Mouse (Mus musculus) hindbrain, embryonic 15.5 days (tissue): ENCODE measurements around the gene Qtrt2. TPM values are rescaled to one million over a fixed set of nuclear protein-coding genes. Genes with fewer than 3 reads are reported as not detected.

Experiments used
- ATAC-seq: fragments of 200-750 bp; cut with Nextera tagmentation; 2 replicates; pipeline ENCODE4 v1.8.0; 2017; ENCODE audit warnings: low read depth, moderate number of reproducible peaks, moderate TSS enrichment; ENCODE audit not compliant: low FRiP score
- H3K27ac ChIP-seq: fragments of 300-500 bp; sonication (generic); replicated peaks from 2 replicates; pipeline ENCODE4 v1.5.1; 2015; ENCODE audit warnings: mild to moderate bottlenecking, inconsistent platforms
- H3K27me3 ChIP-seq: fragments of 300-500 bp; sonication (generic); 2 replicates; pipeline ENCODE4 v1.6.1; 2015; ENCODE audit warnings: control low read depth, inconsistent platforms
- H3K36me3 ChIP-seq: fragments of 300-500 bp; sonication (generic); 2 replicates; pipeline ENCODE4 v1.6.1; 2015; ENCODE audit warnings: control low read depth, inconsistent platforms
- H3K4me1 ChIP-seq: fragments of 300-500 bp; sonication (generic); replicated peaks from 2 replicates; pipeline ENCODE4 v1.6.1; 2015; ENCODE audit warnings: control low read depth, inconsistent platforms
- H3K4me2 ChIP-seq: fragments of 300-500 bp; sonication (generic); 2 replicates; pipeline ENCODE4 v1.6.1; 2015; ENCODE audit warnings: moderate library complexity, mild to moderate bottlenecking, inconsistent platforms
- H3K4me3 ChIP-seq: fragments of 300-500 bp; sonication (generic); 2 replicates; pipeline ENCODE4 v1.5.1; 2015; ENCODE audit warnings: mild to moderate bottlenecking, inconsistent platforms
- H3K9ac ChIP-seq: fragments of 300-500 bp; sonication (generic); 2 replicates; pipeline ENCODE4 v1.6.1; 2015; ENCODE audit warnings: inconsistent platforms
- H3K9me3 ChIP-seq: fragments of 300-500 bp; sonication (generic); 2 replicates; pipeline ENCODE4 v1.6.1; 2016; ENCODE audit warnings: control low read depth, inconsistent platforms
- WGBS: fragments of 180-500 bp; shearing (Covaris S2); methylation state at CpG from one replicate; pipeline ENCODE4 v1.1.7; 2015; 5-methylcytosine and 5-hydroxymethylcytosine counted together
- polyA plus RNA-seq: library from polyadenylated mRNA; unstranded; fragments of >200 nt; fragmentation: Nextera tagmentation; extraction: Ambion mirVana; gene quantifications from 2 replicates; pipeline ENCODE4 v1.2.1, GENCODE M21; 2015

Qtrt2 gene
- 16.6 and 19.5 TPM in 2 replicates for polyA plus RNA-seq

DNA sequence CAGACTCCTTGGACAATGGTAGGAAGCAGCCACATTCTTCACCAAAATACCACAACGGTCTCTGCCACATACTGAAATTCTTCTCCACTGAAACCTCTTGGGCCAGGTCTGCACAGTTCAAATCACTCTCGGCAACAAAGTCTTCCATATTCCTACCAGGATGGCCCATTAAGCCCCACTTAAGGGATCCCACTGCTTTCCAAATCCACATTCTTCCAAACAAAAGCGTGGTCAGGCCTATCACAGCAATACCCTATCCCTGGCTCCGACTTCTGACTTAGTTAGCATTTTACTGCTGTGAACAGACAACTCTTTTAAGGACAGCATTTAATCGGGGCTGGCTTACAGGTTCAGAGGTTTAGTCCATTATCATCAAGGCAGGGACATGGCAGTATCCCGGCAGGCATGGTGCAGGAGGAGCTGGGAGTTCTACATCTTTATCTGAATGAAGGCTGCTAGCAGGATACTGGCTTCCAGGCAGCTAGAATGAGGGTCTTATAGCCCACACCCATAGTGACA, at the start of gene Qtrt2:
Gene Qtrt2, minus strand, starts transcription at position 469 of the 519 bp plus-strand sequence.
- Histone ChIP-seq H3K4me2 (no peak within 1 kb of the TSS), H3K27me3 (no peaks in the 10 kb centered on the region)
- no peak for ATAC-seq

DNA sequence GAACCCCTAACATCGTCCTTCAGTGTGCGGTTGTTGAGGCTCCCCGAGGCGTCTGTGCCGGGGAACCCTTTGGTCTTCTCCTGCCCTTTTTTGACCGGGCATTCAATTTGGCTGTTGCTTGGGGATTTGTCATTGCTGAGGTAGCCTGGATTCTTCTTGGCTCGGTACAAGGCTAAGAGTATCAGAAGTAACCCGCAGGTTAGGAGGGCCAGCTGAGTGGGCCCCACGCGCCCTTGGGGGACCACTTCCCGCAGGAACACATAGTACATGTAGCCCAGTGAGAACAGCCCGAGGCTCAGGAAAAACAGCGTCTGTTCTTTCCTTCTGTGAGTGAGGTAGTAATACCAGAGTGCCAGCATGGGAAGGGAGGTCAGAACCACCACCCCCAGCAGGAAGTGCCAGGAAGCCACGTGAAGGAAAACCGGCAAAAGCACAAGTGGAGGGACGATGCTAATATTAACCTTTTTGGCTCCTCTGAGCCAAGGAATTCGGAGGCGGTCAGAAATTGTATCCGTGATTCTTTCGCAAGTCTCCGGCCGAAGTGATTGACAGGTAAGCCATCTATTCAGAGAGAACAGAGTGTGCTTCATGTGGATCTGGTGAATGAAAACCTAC, 47.1 kb upstream of the Qtrt2 start:
- no peak for ATAC-seq
- H3K4me2 ChIP-seq, result no peak overlapping the region
- no peaks in the 10 kb centered on the region for H3K9me3 ChIP-seq
- peaks cover 4% of the 10 kb centered on the region for H3K36me3 ChIP-seq
- H3K4me3 ChIP-seq, result no peak overlapping the region
- H3K9ac ChIP-seq, result no peak overlapping the region
- H3K27ac ChIP-seq, result no peak overlapping the region
- no peaks in the 10 kb centered on the region for H3K4me1 ChIP-seq
- 78% methylated on average over 22 of the region's 22 CpGs for WGBS
- H3K27me3 ChIP-seq, result no peaks in the 10 kb centered on the region

More for the DNA sequence above, at the start of gene Qtrt2:
- Histone ChIP-seq H3K36me3 (no peaks in the 10 kb centered on the region), H3K9me3 (no peaks in the 10 kb centered on the region), H3K4me3 (no peak within 1 kb of the TSS), H3K4me1 (0 out of 2 replicates have a peak, but pooled peaks cover 1% of the 10 kb centered on the region), H3K9ac (no peak within 1 kb of the TSS), H3K27ac (no peak within 1 kb of the TSS)
- 74% methylated on average over 6 of the region's 6 CpGs for WGBS

DNA sequence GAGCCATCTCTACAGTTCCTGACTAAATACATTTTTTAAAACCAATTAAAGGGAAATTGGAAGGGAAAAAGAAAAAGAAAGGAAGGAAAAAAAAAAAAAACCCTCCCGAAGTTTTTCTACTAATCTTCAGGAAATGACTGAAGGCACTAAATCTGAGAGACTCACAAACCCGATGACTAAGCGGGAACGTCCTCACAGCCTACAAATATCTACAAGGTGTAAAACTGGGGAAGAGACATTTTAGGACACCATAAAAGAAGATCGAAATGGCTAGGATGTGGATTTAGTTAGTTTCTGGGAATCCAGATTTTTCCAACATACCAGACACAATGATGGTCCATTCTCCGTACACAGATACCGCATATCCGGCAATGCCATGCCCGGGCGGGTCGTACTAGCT, 46.5 kb upstream of the Qtrt2 start:
- Histone ChIP-seq H3K36me3 (peaks cover 10% of the 10 kb centered on the region), H3K9me3 (no peaks in the 10 kb centered on the region), H3K9ac (no peak overlapping the region), H3K4me1 (no peaks in the 10 kb centered on the region), H3K4me2 (no peak overlapping the region), H3K4me3 (no peak overlapping the region), H3K27me3 (no peaks in the 10 kb centered on the region), H3K27ac (no peak overlapping the region)
- no peak for ATAC-seq
- WGBS, result 97% methylated on average over 11 of the region's 11 CpGs

DNA sequence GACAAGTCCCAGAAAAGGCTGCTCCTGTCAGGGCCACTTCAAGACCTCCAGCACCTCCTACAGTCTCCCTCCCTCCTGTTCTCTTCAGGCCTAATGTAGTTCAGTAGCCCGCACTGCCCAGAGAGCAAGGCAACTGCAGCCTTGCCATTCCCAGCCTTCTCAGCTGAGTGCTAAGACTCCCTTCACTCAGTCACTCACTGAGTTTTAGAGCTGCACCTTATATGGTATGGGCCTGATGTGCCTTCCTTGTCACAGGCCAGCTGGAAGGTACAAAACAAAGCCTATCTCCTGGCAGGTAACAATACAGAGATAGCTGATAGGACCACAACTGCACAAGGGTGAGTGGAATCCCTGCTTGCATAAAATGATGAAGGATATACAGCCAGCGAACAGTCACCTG, 45.8 kb upstream of the Qtrt2 start:
- Histone ChIP-seq H3K4me3 (no peak overlapping the region), H3K27me3 (no peaks in the 10 kb centered on the region), H3K4me1 (no peaks in the 10 kb centered on the region), H3K9ac (no peak overlapping the region), H3K36me3 (peaks cover 10% of the 10 kb centered on the region), H3K27ac (no peak overlapping the region), H3K9me3 (no peaks in the 10 kb centered on the region), H3K4me2 (no peak overlapping the region)
- WGBS, result 91% methylated on average over 2 of the region's 2 CpGs
- ATAC-seq, result no peak

DNA sequence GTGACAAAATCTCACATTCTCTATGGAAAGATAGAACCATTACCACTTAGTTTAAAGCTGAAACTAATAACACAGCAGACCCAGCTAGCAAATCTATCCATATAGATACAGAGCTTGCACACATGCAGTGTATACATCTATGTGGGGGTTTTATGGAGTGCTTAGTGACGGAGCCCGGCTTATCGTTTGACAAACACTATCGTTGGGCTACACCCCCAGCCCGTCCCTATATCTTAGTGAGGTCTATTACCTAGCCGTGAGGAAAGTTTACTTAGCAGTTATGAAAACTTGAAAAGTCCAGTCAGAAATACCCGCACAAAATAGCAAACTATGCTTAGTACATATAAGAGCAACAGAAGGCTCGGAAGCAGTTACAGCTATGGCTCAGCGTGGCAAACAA, 45.1 kb upstream of the Qtrt2 start:
- Histone ChIP-seq H3K9ac (no peak overlapping the region), H3K4me3 (no peak overlapping the region), H3K27ac (no peak overlapping the region), H3K36me3 (peaks cover 10% of the 10 kb centered on the region), H3K27me3 (no peaks in the 10 kb centered on the region), H3K9me3 (no peaks in the 10 kb centered on the region), H3K4me1 (no peaks in the 10 kb centered on the region), H3K4me2 (no peak overlapping the region)
- ATAC-seq, result no peak
- WGBS, result 96% methylated on average over 9 of the region's 9 CpGs

DNA sequence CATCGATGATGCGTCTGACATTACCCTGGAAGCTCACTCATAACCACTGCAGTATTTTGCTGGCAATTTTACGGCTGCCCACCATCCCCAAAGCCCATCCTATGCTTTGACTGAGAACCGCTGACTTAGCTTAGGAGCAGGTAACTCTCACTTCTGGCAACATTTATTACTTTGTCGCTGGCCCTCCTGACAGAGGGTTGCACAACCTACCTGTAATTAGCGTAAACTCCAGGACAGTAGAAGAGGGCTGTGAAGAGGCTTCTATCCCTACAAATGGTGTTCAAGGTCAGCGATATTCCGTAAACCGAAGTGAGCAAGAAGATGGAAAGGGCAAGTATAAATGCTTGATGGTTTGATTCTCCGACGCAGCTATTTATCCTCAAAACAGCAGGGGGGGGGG, 44.6 kb upstream of the Qtrt2 start:
- ATAC-seq, result no peak
- no peak overlapping the region for H3K9ac ChIP-seq
- H3K27me3 ChIP-seq, result no peaks in the 10 kb centered on the region
- no peak overlapping the region for H3K4me3 ChIP-seq
- H3K27ac ChIP-seq, result no peak overlapping the region
- H3K4me1 ChIP-seq, result 0 out of 2 replicates have a peak, but pooled peaks cover 2% of the 10 kb centered on the region
- no peak overlapping the region for H3K4me2 ChIP-seq
- no peaks in the 10 kb centered on the region for H3K9me3 ChIP-seq
- H3K36me3 ChIP-seq, result peaks cover 10% of the 10 kb centered on the region
- 94% methylated on average over 11 of the region's 11 CpGs for WGBS

DNA sequence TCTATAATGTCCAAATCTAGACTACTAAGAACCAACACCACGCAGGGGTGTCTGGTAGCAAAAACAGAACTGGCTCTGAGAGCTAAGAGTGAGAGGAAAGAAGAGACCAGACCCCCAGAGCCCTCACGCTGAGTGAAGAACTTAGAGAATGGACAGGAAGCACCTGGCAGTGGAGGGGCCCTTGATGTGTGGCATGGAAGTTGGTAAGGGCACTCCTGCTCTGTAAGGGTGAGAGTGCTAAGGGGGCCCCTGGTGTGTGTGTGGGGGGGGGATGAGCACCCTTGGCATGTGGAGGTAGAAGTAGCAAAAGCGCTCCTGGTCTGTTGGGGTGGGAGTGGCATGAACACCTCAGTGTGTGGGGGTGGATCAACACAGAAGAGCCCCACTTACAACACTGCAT, 43.8 kb upstream of the Qtrt2 start:
- no peaks in the 10 kb centered on the region for H3K27me3 ChIP-seq
- no peak overlapping the region for H3K4me2 ChIP-seq
- H3K9me3 ChIP-seq, result no peaks in the 10 kb centered on the region
- WGBS, result 91% methylated on average over 3 of the region's 3 CpGs
- no peak overlapping the region for H3K4me3 ChIP-seq
- peaks cover 10% of the 10 kb centered on the region for H3K36me3 ChIP-seq
- no peak overlapping the region for H3K27ac ChIP-seq
- no peak for ATAC-seq
- H3K9ac ChIP-seq, result no peak overlapping the region
- H3K4me1 ChIP-seq, result 0 out of 2 replicates have a peak, but pooled peaks cover 4% of the 10 kb centered on the region

DNA sequence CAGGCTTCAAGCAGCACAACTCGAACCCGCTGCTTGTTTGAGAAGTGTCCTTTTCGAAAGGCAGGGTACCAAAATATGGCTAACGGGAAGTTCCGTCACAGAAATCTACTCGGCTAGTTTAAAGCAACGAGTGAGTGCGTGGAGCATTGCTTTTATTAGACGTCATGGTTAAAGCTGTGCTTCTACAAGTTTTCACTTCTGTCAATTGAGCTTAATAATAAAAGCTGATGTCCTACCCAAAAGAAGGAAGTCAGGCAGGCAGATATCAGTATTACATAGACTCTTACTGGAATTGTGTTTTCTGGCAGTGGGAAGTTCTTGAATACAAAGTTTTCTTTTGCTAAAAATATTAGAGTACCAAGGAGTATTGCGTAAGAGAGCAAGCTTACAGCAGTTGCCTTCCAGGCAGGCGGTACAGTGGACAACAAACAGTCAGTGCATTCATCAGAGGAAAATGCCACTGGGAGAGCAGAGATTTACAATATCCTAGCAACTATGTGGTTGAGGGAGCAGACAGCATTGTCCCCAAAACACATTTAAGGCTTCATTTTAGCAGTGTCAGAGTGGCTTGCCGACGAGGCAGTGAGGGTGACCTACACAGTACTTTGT, 39.3 kb upstream of the Qtrt2 start:
- peak; percentile 72; the same call in 1 of the 2 replicates for ATAC-seq
- Histone ChIP-seq H3K9me3 (no peaks in the 10 kb centered on the region), H3K4me1 (0 out of 2 replicates have a peak, but pooled peaks cover 4% of the 10 kb centered on the region), H3K9ac (no peak overlapping the region), H3K4me2 (no peak overlapping the region), H3K27me3 (no peaks in the 10 kb centered on the region), H3K36me3 (peaks cover 10% of the 10 kb centered on the region), H3K27ac (peak overlapping the region; percentile 45; the same call in 1 of the 2 replicates), H3K4me3 (no peak overlapping the region)
- WGBS, result 67% methylated on average over 13 of the region's 13 CpGs

DNA sequence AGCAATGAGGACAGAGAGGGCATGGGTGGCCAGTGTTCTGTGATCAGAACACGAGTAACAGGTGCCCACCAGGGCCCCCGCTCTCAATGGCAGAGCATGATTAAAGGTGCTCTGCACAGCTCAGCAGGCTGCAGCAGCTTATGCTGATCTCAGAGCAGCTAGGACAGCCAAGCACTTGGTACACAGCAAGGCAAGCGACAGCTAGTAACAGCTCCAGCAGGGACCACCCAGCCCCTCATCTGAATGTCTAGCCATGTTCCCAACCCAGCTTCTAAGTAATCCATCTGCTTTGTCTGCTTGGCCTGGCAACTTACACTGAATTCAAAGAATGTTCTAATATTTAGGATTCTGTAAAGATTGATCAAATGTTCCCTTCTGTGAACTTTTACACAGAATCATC, 37.2 kb upstream of the Qtrt2 start:
- H3K4me3 ChIP-seq, result no peak overlapping the region
- whole genome bisulfite sequencing, result 76% methylated on average over 3 of the region's 3 CpGs
- no peak overlapping the region for H3K9ac ChIP-seq
- peaks cover 6% of the 10 kb centered on the region for H3K36me3 ChIP-seq
- H3K9me3 ChIP-seq, result no peaks in the 10 kb centered on the region
- H3K27me3 ChIP-seq, result no peaks in the 10 kb centered on the region
- H3K27ac ChIP-seq, result no peak overlapping the region
- ATAC-seq, result 0 out of 2 replicates have a peak, but pooled peaks have one; percentile 55
- no peak overlapping the region for H3K4me2 ChIP-seq
- 0 out of 2 replicates have a peak, but pooled peaks cover 4% of the 10 kb centered on the region for H3K4me1 ChIP-seq

DNA sequence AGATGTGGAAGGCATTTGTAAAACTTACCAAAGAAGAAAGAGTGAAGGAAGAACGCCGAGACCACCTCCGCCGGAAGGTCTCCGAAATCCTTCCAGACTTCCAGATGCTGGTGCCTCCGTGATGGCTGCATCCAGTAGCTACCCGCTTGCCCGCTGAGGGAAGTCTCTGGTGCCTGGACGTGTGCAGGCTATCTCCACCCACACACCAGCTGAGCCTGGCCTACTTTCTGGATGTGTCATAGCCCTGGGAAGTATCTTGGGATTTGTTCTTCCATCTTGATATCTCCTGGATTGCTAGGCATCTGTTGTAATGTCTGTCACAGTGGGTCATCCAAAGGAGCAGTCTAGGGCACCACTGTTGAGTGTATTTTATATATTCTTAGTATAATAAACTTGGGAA, 36.7 kb upstream of the Qtrt2 start:
- ATAC-seq, result no peak
- peaks cover 1% of the 10 kb centered on the region for H3K36me3 ChIP-seq
- no peaks in the 10 kb centered on the region for H3K9me3 ChIP-seq
- WGBS, result 95% methylated on average over 9 of the region's 9 CpGs
- H3K4me2 ChIP-seq, result no peak overlapping the region
- 0 out of 2 replicates have a peak, but pooled peaks cover 4% of the 10 kb centered on the region for H3K4me1 ChIP-seq
- H3K27me3 ChIP-seq, result no peaks in the 10 kb centered on the region
- H3K27ac ChIP-seq, result no peak overlapping the region
- H3K9ac ChIP-seq, result no peak overlapping the region
- no peak overlapping the region for H3K4me3 ChIP-seq

DNA sequence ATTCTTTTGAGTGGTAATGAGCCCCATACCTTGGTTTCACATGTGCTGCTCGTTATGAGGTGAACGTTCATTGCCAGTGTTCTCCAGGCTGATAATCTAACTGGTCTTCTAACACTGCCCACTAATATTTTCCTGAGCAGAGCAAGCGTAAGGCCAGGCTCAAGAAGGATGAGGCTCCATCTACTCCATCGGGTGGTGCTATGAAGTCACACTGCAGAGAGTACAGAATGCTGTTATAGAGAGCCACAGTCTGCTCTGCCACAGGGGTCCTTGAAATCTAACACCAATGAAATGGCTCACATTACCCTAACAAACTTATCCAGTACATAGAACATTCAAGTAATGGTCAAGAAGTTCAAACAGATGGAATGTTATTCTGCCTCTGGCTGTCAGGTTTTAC, 31.4 kb upstream of the Qtrt2 start:
- H3K9ac ChIP-seq, result no peak overlapping the region

DNA sequence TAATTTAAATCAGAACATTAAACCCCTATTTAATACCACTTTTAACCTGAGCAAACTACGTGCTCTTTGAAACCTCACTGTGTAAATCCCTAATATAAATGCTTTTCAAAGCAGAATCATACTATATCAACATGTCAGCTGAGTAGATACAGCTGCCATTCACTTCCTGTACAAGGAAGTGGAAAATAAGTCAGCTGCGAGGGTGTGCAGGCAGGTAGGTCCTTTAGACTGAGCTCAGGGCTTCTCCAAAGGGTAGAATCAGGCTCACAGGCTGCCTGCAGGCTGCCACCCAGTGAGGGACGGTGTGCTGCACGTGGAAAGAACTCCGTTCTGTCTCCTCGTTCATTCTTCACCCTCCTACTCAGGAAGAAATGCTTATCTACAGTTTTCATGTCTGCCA, 28.3 kb upstream of the Qtrt2 start:
- Histone ChIP-seq H3K4me3 (no peak overlapping the region), H3K4me2 (no peak overlapping the region), H3K27me3 (no peaks in the 10 kb centered on the region), H3K4me1 (no peaks in the 10 kb centered on the region), H3K9ac (no peak overlapping the region), H3K36me3 (no peaks in the 10 kb centered on the region), H3K27ac (no peak overlapping the region), H3K9me3 (no peaks in the 10 kb centered on the region)
- ATAC-seq, result no peak
- 85% methylated on average over 6 of the region's 6 CpGs for WGBS

More for the DNA sequence above, 31.4 kb upstream of the Qtrt2 start:
- H3K9me3 ChIP-seq, result no peaks in the 10 kb centered on the region
- H3K27me3 ChIP-seq, result no peaks in the 10 kb centered on the region
- H3K4me1 ChIP-seq, result no peaks in the 10 kb centered on the region
- no peaks in the 10 kb centered on the region for H3K36me3 ChIP-seq
- no peak overlapping the region for H3K27ac ChIP-seq
- 99% methylated on average over 4 of the region's 4 CpGs for WGBS
- H3K4me2 ChIP-seq, result no peak overlapping the region
- ATAC-seq, result no peak
- no peak overlapping the region for H3K4me3 ChIP-seq
